Mouse (Mus musculus) CH12.LX (cell line): ENCODE measurements around the gene Rab1a.

ENCODE experiments used
- CTCF ChIP-seq, 2 experiments: IDR thresholded peaks in 1 of 2; conservative IDR thresholded peaks in 1 of 2; 2 replicates each; pipeline ENCODE4 v1.5.1; 2011 to 2012; ENCODE audit warnings: low read depth in 2 of 2, low read length in 2 of 2, improper control_type of control experiment in 1 of 2, inconsistent platforms in 1 of 2, mild to moderate bottlenecking in 1 of 2, moderate library complexity in 1 of 2
- ETS1 ChIP-seq: conservative IDR thresholded peaks from 2 replicates; pipeline ENCODE4 v1.6.1; 2012; ENCODE audit warnings: low read depth, mild to moderate bottlenecking, inconsistent platforms, low read length, improper control_type of control experiment, moderate library complexity
- IRF4 ChIP-seq: IDR thresholded peaks from 2 replicates; pipeline ENCODE4 v1.6.1; 2014; ENCODE audit warnings: low read depth, mild to moderate bottlenecking, inconsistent platforms, low read length, improper control_type of control experiment
- POLR2A ChIP-seq: IDR thresholded peaks from 2 replicates; pipeline ENCODE4 v1.6.1; 2011; ENCODE audit warnings: low read depth, mild to moderate bottlenecking, improper control_type of control experiment, low read length
- ZC3H11A ChIP-seq: IDR thresholded peaks from 2 replicates; pipeline ENCODE4 v1.6.1; 2012; ENCODE audit warnings: low read depth, mild to moderate bottlenecking, inconsistent platforms, low read length, improper control_type of control experiment

GRCm38 (mm10) chr11:20200713-20201575 is at the start of gene Rab1a:
- TF ChIP-seq CTCF (conservative IDR thresholded peaks at IDR 0.05 in 1 of 2, IDR thresholded peaks at IDR 0.05 in 1 of 2; ENCODE audit: low read depth in 2 of 2, low read length in 2 of 2) = peak in 1 of 2 experiments; percentile 73; a peak in 2 of 4 replicates
- peak; percentile 77 for TF ChIP-seq IRF4
- peak; percentile 93 for TF ChIP-seq POLR2A
- peak; percentile 70 for TF ChIP-seq ETS1
- TF ChIP-seq ZC3H11A = no peak
